Mouse (Mus musculus) stomach, embryonic 14.5 days (tissue): ENCODE data around the gene Gpm6b. TPM values are rescaled to one million over a fixed set of nuclear protein-coding genes. Genes with fewer than 3 reads are reported as not detected.
A peak's percentile ranks its signal among the peaks of the same experiment; 100 is the strongest.

Source experiments
- ATAC-seq: fragments of 200-750 bp; cut with Nextera tagmentation; 2 replicates; pipeline ENCODE4 v1.8.0; 2017; ENCODE audit warnings: low read depth, moderate TSS enrichment; ENCODE audit not compliant: insufficient number of reproducible peaks, insufficient read depth, low FRiP score
- H3K27ac ChIP-seq: fragments of 300-500 bp; sonication (generic); 2 replicates; pipeline ENCODE4 v1.5.1; 2014; ENCODE audit warnings: mild to moderate bottlenecking, low read length, moderate library complexity, mixed read lengths
- H3K27me3 ChIP-seq: fragments of 300-500 bp; sonication (generic); 2 replicates; pipeline ENCODE4 v1.6.1; 2014; ENCODE audit warnings: low read length, control low read depth, mixed read lengths; ENCODE audit not compliant: control insufficient read depth, insufficient read depth
- H3K36me3 ChIP-seq: fragments of 300-500 bp; sonication (generic); 2 replicates; pipeline ENCODE4 v1.6.1; 2014; ENCODE audit warnings: mild to moderate bottlenecking, control low read depth, low read length, moderate library complexity, mixed read lengths; ENCODE audit not compliant: control insufficient read depth, insufficient read depth
- H3K4me1 ChIP-seq: fragments of 300-500 bp; sonication (generic); 2 replicates; pipeline ENCODE4 v1.6.1; 2014; ENCODE audit warnings: low read length, control low read depth, mixed read lengths; ENCODE audit not compliant: control insufficient read depth, insufficient read depth
- H3K4me2 ChIP-seq: fragments of 300-500 bp; sonication (generic); replicated peaks from 2 replicates; pipeline ENCODE4 v1.6.1; 2014; ENCODE audit warnings: low read depth, low read length, control low read depth
- H3K4me3 ChIP-seq: fragments of 300-500 bp; sonication (generic); 2 replicates; pipeline ENCODE4 v1.5.1; 2014; ENCODE audit warnings: low read depth, low read length, control low read depth
- H3K9ac ChIP-seq: fragments of 300-500 bp; sonication (generic); replicated peaks from 2 replicates; pipeline ENCODE4 v1.6.1; 2014; ENCODE audit warnings: low read depth, mild to moderate bottlenecking, control low read depth, low read length, moderate library complexity, mixed read lengths
- H3K9me3 ChIP-seq: fragments of 300-500 bp; sonication (generic); 2 replicates; pipeline ENCODE4 v1.6.1; 2016; ENCODE audit warnings: low read depth, low read length, control low read depth; ENCODE audit not compliant: control insufficient read depth
- WGBS: fragments of 180-500 bp; shearing (Covaris S2); extraction: QIAGEN DNeasy Blood & Tissue Kit; methylation state at CpG from one replicate; pipeline ENCODE4 v1.1.7; 2014; 5-methylcytosine and 5-hydroxymethylcytosine counted together
- polyA plus RNA-seq: library from polyadenylated mRNA; unstranded; fragments of >200 nt; fragmentation: Nextera tagmentation; extraction: Ambion mirVana; gene quantifications from 2 replicates; pipeline ENCODE4 v1.2.1, GENCODE M21; 2014

Gene Gpm6b
- polyA plus RNA-seq, 1 experiment from 2014 or later = 47.5 TPM

DNA sequence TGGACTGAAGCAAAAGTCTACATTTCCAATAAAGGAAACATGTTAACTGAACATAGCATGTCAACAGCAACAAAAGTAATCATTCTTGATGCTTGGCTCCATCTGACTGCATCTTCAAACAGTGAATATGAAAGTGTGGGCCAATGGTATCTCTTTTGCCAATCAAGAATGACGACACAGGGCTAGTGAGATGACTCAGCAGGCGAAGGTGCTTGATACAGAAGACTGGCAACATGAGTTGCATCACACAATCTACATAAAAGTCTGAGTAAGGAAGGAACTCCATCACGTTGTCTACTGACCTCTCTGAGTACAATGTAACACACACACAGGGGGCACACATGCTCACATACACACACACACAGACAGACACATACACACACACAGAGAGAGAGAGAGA is 9.0 kb upstream of the Gpm6b start:
- no peaks in the 10 kb centered on the region for H3K36me3 ChIP-seq
- no peaks in the 10 kb centered on the region for H3K4me1 ChIP-seq
- no peaks in the 10 kb centered on the region for H3K27me3 ChIP-seq
- H3K9ac ChIP-seq = no peak overlapping the region
- no peak overlapping the region for H3K4me3 ChIP-seq
- WGBS = 74% methylated on average over 3 of the region's 3 CpGs
- no peak for ATAC-seq
- H3K9me3 ChIP-seq = no peaks in the 10 kb centered on the region
- H3K4me2 ChIP-seq = no peak overlapping the region
- H3K27ac ChIP-seq = no peak overlapping the region

DNA sequence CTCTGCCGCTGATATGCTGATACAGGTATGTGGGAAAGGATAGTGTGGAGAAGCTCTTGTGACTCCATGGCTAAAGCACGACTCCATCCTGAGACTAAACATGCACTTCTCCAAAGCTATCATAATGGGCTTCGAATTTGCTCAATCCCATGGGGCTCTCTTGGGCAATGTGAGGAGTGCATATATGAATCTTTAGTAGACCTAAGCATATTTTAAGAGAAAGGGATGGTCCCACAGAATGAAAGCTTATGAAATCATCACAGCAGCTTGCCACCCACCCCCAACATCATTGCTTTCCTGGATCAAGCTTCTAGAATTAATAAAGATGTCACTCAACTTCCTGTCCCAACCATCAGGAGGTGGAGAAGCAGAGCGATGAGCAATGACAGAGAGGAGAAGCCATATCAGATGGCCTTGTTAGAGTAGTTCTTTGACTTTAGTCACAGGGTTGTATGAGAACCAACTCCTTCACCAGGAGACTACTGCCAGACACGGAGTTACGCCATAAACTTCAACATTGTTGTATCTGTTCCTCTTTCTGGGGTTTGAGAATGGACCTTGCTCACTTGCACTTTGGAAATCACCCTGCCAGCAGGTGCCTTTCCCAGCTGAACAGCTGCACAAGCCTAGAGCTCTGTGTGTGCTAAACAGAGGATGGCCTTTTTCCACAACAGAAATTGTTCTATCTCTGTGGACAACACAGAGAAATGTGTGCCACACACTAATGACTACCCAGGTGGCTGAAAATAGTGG is 8.0 kb upstream of the Gpm6b start:
- Histone ChIP-seq H3K4me2 (no peak overlapping the region), H3K27me3 (no peaks in the 10 kb centered on the region), H3K9ac (no peak overlapping the region), H3K27ac (no peak overlapping the region), H3K9me3 (no peaks in the 10 kb centered on the region), H3K4me1 (no peaks in the 10 kb centered on the region), H3K36me3 (no peaks in the 10 kb centered on the region), H3K4me3 (no peak overlapping the region)
- no peak for ATAC-seq
- WGBS = 88% methylated on average over 6 of the region's 6 CpGs

DNA sequence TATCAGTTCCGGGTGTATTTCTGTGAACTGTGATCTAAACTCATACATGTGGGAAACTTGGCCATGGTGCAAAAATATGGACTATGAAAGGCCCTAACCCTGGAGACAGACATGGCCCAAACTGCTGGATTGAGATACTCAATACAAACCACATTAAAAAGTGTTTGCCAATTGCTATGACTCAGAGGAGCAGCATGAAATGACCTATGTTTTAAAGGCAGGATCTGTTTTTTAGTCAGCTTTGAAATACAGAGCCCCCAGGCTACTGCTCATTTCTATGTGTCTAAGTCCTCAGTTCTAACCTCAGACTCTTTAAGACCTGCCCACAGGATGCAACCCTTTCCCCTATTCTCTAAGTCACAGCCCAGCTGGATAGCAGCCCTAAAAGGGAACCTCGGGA is 2.6 kb upstream of the Gpm6b start:
- H3K27ac ChIP-seq = no peak overlapping the region
- H3K36me3 ChIP-seq = no peaks in the 10 kb centered on the region
- no peak overlapping the region for H3K9ac ChIP-seq
- no peak overlapping the region for H3K4me3 ChIP-seq
- no peaks in the 10 kb centered on the region for H3K27me3 ChIP-seq
- no peak for ATAC-seq
- H3K4me2 ChIP-seq = no peak overlapping the region
- WGBS = 53% methylated on average over 2 of the region's 2 CpGs
- H3K9me3 ChIP-seq = no peaks in the 10 kb centered on the region
- no peaks in the 10 kb centered on the region for H3K4me1 ChIP-seq

DNA sequence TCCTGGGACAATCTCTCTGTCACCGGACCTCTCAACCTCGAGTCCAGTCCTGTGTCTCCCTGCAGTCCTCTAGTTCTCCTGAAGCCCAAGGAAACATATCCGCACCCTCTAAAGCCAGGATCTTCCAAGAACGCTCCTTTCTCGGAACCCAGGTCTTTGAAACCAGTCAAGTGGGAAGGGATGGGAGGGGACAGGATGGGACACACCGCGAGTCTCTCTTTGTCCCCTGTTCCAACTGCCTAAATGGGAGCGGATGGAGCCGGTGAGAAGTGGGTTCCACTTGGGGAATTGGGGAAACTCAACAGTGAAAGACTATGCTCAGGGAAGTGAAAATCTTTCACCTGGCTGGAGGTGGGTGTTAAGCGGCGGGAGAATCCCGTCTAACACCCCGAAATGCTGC is 809 bp downstream of the Gpm6b start:
- no peaks in the 10 kb centered on the region for H3K36me3 ChIP-seq
- no peaks in the 10 kb centered on the region for H3K4me1 ChIP-seq
- no peak overlapping the region for H3K27ac ChIP-seq
- peak overlapping the region; percentile 50; the same call in 1 of the 2 replicates for H3K9ac ChIP-seq
- no peaks in the 10 kb centered on the region for H3K9me3 ChIP-seq
- H3K4me3 ChIP-seq = peak overlapping the region; percentile 51
- H3K4me2 ChIP-seq = peak overlapping the region; percentile 72
- WGBS = 29% methylated on average over 13 of the region's 13 CpGs
- no peaks in the 10 kb centered on the region for H3K27me3 ChIP-seq
- ATAC-seq = no peak

DNA sequence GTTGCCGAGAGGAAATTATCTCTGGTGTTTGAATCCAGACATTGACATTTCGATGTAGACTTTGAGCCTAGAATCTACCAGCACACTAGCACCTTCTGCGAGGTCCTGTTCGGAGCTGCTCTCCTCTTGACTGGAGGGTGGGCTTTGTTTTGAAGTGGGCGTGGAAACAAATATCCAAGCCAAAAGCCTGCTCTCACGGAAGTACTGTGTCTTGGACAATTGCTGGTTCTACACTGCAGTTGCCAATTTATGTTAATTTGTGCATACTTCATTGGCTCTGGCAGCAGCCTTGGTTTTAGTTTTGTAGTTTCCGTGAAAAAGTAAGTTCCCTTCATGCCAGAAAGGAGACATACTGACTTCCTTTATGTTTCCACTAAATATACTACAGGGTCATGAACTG is 2.0 kb downstream of the Gpm6b start:
- no peaks in the 10 kb centered on the region for H3K27me3 ChIP-seq
- H3K9ac ChIP-seq = no peak overlapping the region
- H3K27ac ChIP-seq = no peak overlapping the region
- WGBS = 77% methylated on average over 7 of the region's 7 CpGs
- H3K36me3 ChIP-seq = no peaks in the 10 kb centered on the region
- no peaks in the 10 kb centered on the region for H3K4me1 ChIP-seq
- H3K4me3 ChIP-seq = no peak overlapping the region
- H3K9me3 ChIP-seq = no peaks in the 10 kb centered on the region
- ATAC-seq = no peak
- H3K4me2 ChIP-seq = no peak overlapping the region

DNA sequence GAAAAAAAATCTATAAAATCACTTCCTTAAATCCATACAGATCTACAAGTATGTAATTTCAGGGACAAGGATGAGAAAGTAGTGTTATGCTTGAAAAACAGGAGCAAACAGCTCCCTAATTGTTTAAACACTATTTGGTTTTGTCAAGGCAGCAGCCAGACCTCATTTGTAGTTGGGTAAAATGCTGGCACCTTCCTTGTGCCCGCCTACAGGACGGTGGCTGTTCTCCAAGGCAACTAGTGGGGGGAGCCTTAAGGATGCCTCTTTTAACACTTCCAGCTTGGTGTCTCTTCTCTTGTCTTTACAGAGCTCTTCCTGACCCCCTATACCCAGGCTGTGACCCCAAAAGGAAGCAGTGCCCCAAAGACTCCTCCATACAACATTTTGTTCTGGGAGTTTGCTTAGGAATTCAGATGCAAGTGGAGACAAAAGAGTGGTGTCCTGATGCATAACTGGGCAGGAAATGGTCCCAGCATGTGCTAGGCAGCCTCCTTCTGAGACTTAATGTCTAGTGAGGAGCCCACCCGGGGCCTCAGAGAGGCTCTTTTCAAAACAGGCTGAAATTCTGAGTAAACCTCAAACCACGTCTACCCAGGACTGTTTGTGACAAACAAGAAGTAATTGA is 4.7 kb downstream of the Gpm6b start:
- no peak for ATAC-seq
- Histone ChIP-seq H3K9ac (no peak overlapping the region), H3K27ac (no peak overlapping the region), H3K27me3 (no peaks in the 10 kb centered on the region), H3K4me3 (no peak overlapping the region), H3K4me1 (no peaks in the 10 kb centered on the region), H3K36me3 (no peaks in the 10 kb centered on the region), H3K9me3 (no peaks in the 10 kb centered on the region), H3K4me2 (no peak overlapping the region)
- 63% methylated on average over 4 of the region's 4 CpGs for WGBS

DNA sequence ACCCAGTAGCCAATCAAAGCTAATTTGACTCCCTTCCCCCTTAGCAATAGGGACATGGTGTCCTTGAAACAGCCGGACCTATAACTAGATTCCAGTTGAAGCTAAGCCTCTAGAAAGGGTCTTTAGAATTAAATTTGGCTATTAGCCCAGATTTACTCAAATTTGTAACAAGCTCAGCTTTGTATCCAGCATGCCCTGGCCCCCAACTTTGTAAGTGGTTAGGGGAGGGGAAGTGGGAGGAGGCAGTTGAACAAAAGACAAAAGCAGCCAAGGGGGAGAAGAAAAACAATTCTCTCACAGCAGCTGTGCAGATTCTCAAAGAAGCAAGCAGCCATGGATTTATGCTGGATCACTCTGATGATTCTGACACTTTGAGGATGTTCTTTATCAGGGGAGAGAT is 32.8 kb downstream of the Gpm6b start:
- Histone ChIP-seq H3K4me1 (no peaks in the 10 kb centered on the region), H3K9me3 (no peaks in the 10 kb centered on the region), H3K9ac (no peak overlapping the region), H3K4me2 (no peak overlapping the region), H3K36me3 (no peaks in the 10 kb centered on the region), H3K4me3 (no peak overlapping the region), H3K27ac (peak overlapping the region; percentile 33; the same call in 1 of the 2 replicates), H3K27me3 (no peaks in the 10 kb centered on the region)
- 42% methylated on average over 1 of the region's 1 CpGs for WGBS
- ATAC-seq = peak; percentile 42; the same call in 1 of the 2 replicates

DNA sequence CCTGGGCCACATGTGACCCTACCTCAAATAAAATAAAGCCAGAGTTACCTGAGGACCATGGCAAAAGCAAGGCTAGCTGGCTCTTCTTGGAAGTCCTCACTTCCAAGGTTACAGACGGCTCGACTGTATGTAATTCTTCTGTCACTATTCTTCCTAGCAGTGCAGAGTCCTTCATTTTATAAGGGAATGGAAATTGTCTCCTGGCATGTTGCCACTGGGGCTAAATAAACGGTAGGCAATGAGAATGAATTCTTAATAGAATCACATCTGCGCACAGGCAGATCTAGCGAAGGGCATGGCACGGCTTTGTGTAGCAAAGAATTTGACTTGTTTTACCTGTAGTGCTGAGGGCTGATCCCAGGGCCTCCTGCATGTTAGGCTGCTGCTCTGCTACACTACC is 33.9 kb downstream of the Gpm6b start:
- ATAC-seq = no peak
- no peak overlapping the region for H3K4me2 ChIP-seq
- WGBS = 63% methylated on average over 6 of the region's 6 CpGs
- no peak overlapping the region for H3K4me3 ChIP-seq
- no peak overlapping the region for H3K9ac ChIP-seq
- H3K27ac ChIP-seq = no peak overlapping the region
- no peaks in the 10 kb centered on the region for H3K36me3 ChIP-seq
- H3K27me3 ChIP-seq = no peaks in the 10 kb centered on the region
- H3K9me3 ChIP-seq = no peaks in the 10 kb centered on the region
- H3K4me1 ChIP-seq = no peaks in the 10 kb centered on the region
